Mouse (Mus musculus) kidney, adult 2 months (tissue): ENCODE measurements around the gene Tmem240. TPM values are rescaled to one million over a fixed set of nuclear protein-coding genes. Genes with fewer than 3 reads are reported as not detected.
A peak's percentile ranks its signal among the peaks of the same experiment; 100 is the strongest.
"Not testable (repeated sequence)": the region's sequence is repeated elsewhere in the genome, so short reads cannot be mapped to it uniquely, and the experiment has no call there.

ENCODE experiments used
- DNase-seq: peaks from one replicate; pipeline ENCODE4 v3.0.0; 2021
- H3K27ac ChIP-seq: fragments of 200-500 bp; 2 replicates; pipeline ENCODE4 v1.5.1; 2012; ENCODE audit warnings: low read depth, low read length, control low read depth, inconsistent platforms; ENCODE audit not compliant: insufficient read depth
- H3K27me3 ChIP-seq: fragments of 200-500 bp; replicated peaks from 2 replicates; pipeline ENCODE4 v1.6.1; 2012; ENCODE audit warnings: mild to moderate bottlenecking, moderate library complexity, low read length, inconsistent platforms; ENCODE audit not compliant: control insufficient read depth, insufficient read depth
- H3K36me3 ChIP-seq: fragments of 200-500 bp; 2 replicates; pipeline ENCODE4 v1.6.1; 2012; ENCODE audit warnings: mild to moderate bottlenecking, moderate library complexity, low read length, inconsistent platforms; ENCODE audit not compliant: control insufficient read depth, insufficient read depth
- H3K4me1 ChIP-seq: fragments of 200-500 bp; 2 replicates; pipeline ENCODE4 v1.6.1; 2011; ENCODE audit warnings: low read length; ENCODE audit not compliant: control insufficient read depth, insufficient read depth
- H3K4me3 ChIP-seq: fragments of 200-500 bp; 2 replicates; pipeline ENCODE4 v1.5.1; 2011; ENCODE audit warnings: mild to moderate bottlenecking, low read depth, low read length, control low read depth; ENCODE audit not compliant: insufficient read depth
- CTCF ChIP-seq: fragments of 200-500 bp; conservative IDR thresholded peaks from 2 replicates; pipeline ENCODE4 v1.5.1; 2011; ENCODE audit warnings: low read depth, mild to moderate bottlenecking, control low read depth, low read length, moderate library complexity, mixed read lengths; ENCODE audit not compliant: insufficient read depth, insufficient read length
- POLR2A ChIP-seq: fragments of 200-500 bp; IDR thresholded peaks from one replicate; pipeline ENCODE4 v1.6.1; 2011; ENCODE audit warnings: low read depth, low read length, control low read depth
- WGBS: fragments of 180-500 bp; shearing (Covaris S2); methylation state at CpG from one replicate; pipeline ENCODE4 v1.1.7; 2018; 5-methylcytosine and 5-hydroxymethylcytosine counted together
- polyA plus RNA-seq: library from polyadenylated mRNA; depleted of rRNA; stranded (reverse); fragments of >200 nt; gene quantifications from 2 replicates; pipeline ENCODE4 v1.2.3, GENCODE M21; 2012; rRNA removed

Gene Tmem240
- polyA plus RNA-seq: 0.67 TPM in 2 replicates

DNA sequence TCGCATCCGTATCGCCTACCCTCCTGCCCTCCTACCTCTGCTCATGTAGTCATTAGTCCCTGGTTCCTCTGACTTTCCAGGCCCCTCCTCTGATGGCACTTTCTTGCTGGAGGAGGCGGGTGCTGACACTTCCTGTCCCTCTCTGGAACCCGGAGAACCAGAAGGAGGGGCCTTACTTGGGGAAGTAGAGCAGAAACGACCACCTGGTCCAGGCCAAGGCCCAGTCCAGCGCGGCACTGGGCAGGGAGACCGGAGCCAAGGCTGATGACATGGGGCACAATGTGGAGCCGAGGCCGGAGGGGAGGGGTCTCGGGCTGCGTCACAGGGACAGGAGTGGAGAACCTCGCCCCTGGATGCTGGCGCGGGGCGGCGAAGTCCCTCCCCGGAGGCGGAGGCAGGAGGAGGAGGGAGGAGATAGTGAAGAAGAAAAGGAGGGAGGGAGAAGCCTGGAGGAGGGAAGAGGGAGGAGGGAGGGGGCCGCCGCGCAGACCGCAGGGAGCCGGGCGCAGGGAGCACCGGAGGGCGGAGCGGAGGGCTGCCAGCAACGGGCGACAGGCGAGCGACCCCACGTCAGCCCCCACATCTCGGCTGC is at the start of gene Tmem240:
Tmem240 (plus strand) TSS at position 451 of the 592 bp plus-strand sequence.
- 4% methylated on average over 26 of the region's 35 CpGs for WGBS
- TF ChIP-seq POLR2A (no peak), CTCF (no peak)
- Histone ChIP-seq H3K4me3 (peak within 1 kb of the TSS; percentile 71), H3K4me1 (peaks cover 4% of the 10 kb centered on the region; the same call in 1 of the 2 replicates), H3K36me3 (no peaks in the 10 kb centered on the region), H3K27me3 (no peaks in the 10 kb centered on the region), H3K27ac (peak within 1 kb of the TSS; percentile 84)
- DNase-seq: peak; percentile 87

DNA sequence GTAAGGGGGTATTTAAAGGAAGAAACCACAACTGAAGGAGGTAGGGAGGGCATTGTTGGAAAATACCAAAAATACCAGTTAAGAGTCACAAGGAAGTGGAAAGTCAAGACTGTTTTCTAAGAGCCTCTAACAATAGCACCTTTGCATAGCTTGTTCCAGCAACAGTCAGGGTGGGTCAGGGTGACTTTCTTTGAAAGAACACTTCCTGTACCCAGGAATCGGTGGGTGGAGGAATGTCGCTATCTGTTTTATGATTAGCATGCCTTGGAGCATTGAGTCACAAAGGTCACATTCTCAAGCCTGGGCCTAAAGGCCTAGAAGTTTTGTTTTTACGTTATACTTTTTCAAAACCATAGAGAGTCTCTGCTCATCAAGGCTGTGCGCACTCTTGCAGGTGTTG is 46.8 kb upstream of the Tmem240 start:
- 55% methylated on average over 4 of the region's 4 CpGs for WGBS
- not testable (repeated sequence) for H3K4me3 ChIP-seq, H3K27me3 ChIP-seq

DNA sequence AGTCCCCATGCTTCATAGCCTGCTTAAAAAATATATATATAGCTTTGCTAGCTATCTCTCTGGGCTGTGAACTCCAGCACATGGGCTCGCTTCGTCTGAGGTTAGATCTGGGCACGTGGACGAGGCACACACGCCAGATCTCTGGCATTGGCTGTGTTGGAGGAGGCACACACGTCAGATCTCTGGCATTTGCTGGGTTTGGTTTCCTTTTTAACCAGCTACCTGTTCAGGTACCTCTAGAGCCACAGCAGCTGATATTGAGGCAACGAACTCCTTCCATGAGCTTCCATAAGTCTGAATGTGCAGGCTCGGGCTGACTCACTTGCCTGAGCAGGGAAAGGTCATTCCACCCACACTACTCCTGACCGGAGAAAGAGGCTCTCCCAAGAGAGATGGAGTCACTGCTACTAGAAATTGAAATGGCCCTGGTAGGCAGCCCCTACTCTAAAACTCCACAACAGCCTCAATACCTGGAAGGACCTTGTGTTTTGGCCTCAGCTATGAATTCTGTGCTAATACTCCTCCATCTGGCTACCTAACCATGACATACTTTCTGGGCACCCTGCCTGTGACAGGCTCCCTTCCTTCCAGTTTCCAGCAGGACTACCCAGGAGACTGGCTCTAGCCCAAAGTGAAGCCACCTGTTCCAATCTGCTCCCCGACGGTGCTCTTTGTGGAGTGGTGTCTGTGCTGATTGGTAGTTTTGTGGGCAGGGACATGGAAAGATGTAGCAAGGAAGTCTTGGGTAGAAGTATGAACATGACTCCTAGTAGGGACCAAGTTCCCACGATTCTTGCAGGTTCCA is 43.8 kb upstream of the Tmem240 start:
- no peak for DNase-seq
- no peak for TF ChIP-seq CTCF
- no peak for TF ChIP-seq POLR2A
- Histone ChIP-seq H3K4me1 (no peaks in the 10 kb centered on the region), H3K27me3 (no peaks in the 10 kb centered on the region), H3K27ac (no peak overlapping the region), H3K36me3 (no peaks in the 10 kb centered on the region), H3K4me3 (no peak overlapping the region)
- WGBS: 74% methylated on average over 12 of the region's 12 CpGs

More for the DNA sequence above, 46.8 kb upstream of the Tmem240 start:
- H3K36me3 ChIP-seq, DNase-seq, H3K27ac ChIP-seq, H3K4me1 ChIP-seq: not testable (repeated sequence)

DNA sequence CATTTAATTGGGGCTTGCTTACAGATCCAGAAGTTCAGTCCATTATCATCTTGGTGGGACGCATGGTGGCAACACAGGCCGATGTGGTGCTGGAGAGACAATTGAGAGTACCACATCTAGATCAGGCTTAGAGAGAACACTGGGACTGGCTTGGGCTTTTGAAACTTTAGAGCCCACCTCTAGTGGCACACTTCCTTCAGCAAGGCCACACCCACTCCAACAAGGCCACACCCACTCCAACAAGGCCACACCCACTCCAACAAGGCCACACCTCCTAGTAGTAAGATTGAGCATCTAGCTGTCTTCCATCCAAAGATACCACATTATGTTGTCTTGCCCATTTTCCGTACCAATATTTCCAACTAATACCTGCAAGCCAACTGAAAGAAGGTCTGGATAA is 42.2 kb upstream of the Tmem240 start:
- H3K27me3 ChIP-seq: no peaks in the 10 kb centered on the region
- TF ChIP-seq POLR2A (no peak), CTCF (no peak)
- no peak for DNase-seq
- H3K4me3 ChIP-seq: no peak overlapping the region
- WGBS: 95% methylated on average over 3 of the region's 3 CpGs
- no peaks in the 10 kb centered on the region for H3K36me3 ChIP-seq
- H3K4me1 ChIP-seq: no peaks in the 10 kb centered on the region
- H3K27ac ChIP-seq: no peak overlapping the region

DNA sequence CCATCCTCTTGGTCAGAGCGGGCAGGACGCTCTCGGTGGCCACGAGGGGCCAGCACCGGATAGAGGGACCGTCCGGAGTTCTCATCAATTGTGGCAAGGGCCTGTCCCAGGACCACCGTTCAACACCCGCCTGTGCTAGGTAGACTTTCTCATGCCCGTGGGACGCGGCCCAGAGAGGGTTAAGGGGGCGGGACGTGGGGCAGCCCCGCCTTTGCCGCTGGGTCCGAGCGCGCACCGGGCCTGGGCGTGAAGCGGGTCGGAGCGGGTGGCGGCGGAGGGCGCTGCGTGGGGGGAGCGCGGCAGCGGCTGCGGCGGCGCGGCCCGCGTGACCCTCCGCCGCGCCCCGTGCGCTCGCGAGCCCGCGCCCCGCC is 40.5 kb upstream of the Tmem240 start, which contains the start of gene Fndc10:
Fndc10 (plus strand) TSS at position 232 of the 371 bp plus-strand sequence.
- DNase-seq: peak; percentile 50
- WGBS: 1% methylated on average over 43 of the region's 47 CpGs
- H3K36me3 ChIP-seq: no peaks in the 10 kb centered on the region
- no peaks in the 10 kb centered on the region for H3K4me1 ChIP-seq
- peak within 1 kb of the TSS; percentile 61 for H3K4me3 ChIP-seq
- TF ChIP-seq CTCF (no peak), POLR2A (no peak)
- H3K27me3 ChIP-seq: no peaks in the 10 kb centered on the region
- H3K27ac ChIP-seq: no peak within 1 kb of the TSS

DNA sequence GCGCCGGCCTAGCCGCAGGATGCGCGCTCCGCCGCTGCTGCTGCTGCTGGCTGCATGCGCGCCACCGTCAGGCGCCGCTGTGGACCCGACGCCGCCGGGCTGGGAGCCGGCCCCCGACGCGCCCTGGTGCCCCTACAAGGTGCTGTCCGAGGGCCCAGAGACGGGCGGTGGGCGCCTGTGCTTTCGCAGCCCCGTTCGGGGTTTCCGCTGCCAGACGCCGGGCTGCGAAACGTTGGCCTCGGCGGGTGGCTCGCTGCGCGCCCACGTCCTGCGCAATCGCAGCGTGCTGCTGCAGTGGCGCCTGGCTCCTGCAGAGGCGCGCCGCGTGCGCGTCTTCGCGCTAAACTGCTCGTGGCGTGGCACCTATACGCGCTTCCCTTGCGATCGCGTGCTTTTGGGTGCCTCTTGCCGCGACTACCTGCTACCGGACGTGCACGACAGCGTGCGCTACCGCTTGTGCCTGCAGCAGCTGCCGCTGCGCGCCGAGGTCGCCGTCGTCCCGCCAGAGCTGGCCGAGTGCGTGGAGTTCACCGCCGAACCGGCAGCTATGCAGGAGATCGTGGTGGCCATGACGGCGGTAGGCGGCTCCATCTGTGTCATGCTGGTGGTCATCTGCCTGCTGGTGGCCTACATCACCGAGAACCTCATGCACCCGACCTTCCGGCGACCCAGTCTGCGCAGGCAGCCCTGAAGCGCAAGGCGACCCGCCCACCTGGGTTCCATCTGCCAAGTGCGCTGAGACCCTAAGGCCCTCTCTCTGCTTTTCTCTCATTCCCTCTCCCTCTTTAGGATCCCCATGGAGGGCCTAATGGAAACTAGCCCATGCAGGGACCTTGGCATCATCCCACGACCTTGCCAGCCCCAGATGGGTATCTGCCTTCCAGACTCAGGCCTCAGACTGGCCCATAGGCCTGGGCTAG is 39.9 kb upstream of the Tmem240 start:
- no peak for TF ChIP-seq CTCF
- TF ChIP-seq POLR2A: no peak
- Histone ChIP-seq H3K27ac (no peak overlapping the region), H3K27me3 (no peaks in the 10 kb centered on the region), H3K4me1 (no peaks in the 10 kb centered on the region), H3K4me3 (peak overlapping the region; percentile 61), H3K36me3 (no peaks in the 10 kb centered on the region)
- peak; percentile 55 for DNase-seq
- 3% methylated on average over 92 of the region's 92 CpGs for WGBS
